Mouse (Mus musculus): ENCODE measurements around the gene Eipr1.
"Not testable (repeated sequence)": the region's sequence is repeated elsewhere in the genome, so short reads cannot be mapped to it uniquely, and the experiment has no call there.

Gene Eipr1

GRCm38 (mm10) chr12:28875471-28875870, 123.9 kb downstream of the Eipr1 start:
- in situ Hi-C loops (cut with MboI, MseI) = no loop called here

- in situ Hi-C loops (cut with MboI, MseI) = no loop called here
Measured at GRCm38 (mm10) chr12:28880471-28880870, 128.9 kb downstream of the Eipr1 start.

- in situ Hi-C loops (cut with MboI, MseI) = no loop called here
Measured at GRCm38 (mm10) chr12:28887712-28888111, 136.1 kb downstream of the Eipr1 start.

- in situ Hi-C loops (cut with MboI, MseI) = no loop called here
Measured at GRCm38 (mm10) chr12:28889068-28889674, 137.6 kb downstream of the Eipr1 start.

- in situ Hi-C loops (cut with MboI, MseI) = no loop called here
Measured at GRCm38 (mm10) chr12:28891523-28891922, 139.9 kb downstream of the Eipr1 start.

- in situ Hi-C loops (cut with MboI, MseI) = no loop called here
Measured at GRCm38 (mm10) chr12:28896577-28896976, 145.0 kb downstream of the Eipr1 start.

- in situ Hi-C loops (cut with MboI, MseI) = no loop called here
Measured at GRCm38 (mm10) chr12:28898307-28898706, 146.7 kb downstream of the Eipr1 start.

- in situ Hi-C loops (cut with MboI, MseI) = no loop called here
Measured at GRCm38 (mm10) chr12:28899696-28900095, 148.1 kb downstream of the Eipr1 start.

- in situ Hi-C loops (cut with MboI, MseI) = no loop called here
Measured at GRCm38 (mm10) chr12:28900341-28900740, 148.7 kb downstream of the Eipr1 start.

GRCm38 (mm10) chr12:28902132-28902531, 150.5 kb downstream of the Eipr1 start:
- in situ Hi-C loops (cut with MboI, MseI) = no loop called here

- in situ Hi-C loops (cut with MboI, MseI) = no loop called here
Measured at GRCm38 (mm10) chr12:28903082-28903481, 151.5 kb downstream of the Eipr1 start.

- in situ Hi-C loops (cut with MboI, MseI) = no loop called here
Measured at GRCm38 (mm10) chr12:28905486-28905885, 153.9 kb downstream of the Eipr1 start.

- in situ Hi-C loops (cut with MboI, MseI) = no loop called here
Measured at GRCm38 (mm10) chr12:28906016-28906415, 154.4 kb downstream of the Eipr1 start.

GRCm38 (mm10) chr12:28906809-28907297, 155.2 kb downstream of the Eipr1 start:
- in situ Hi-C loops (cut with MboI, MseI) = no loop called here

- in situ Hi-C loops (cut with MboI, MseI) = no loop called here
Measured at GRCm38 (mm10) chr12:28907814-28908213, 156.2 kb downstream of the Eipr1 start.

GRCm38 (mm10) chr12:28909851-28910250, 158.2 kb downstream of the Eipr1 start:
- in situ Hi-C loops (cut with MboI, MseI) = no loop called here

GRCm38 (mm10) chr12:28910568-28910967, 159.0 kb downstream of the Eipr1 start:
- in situ Hi-C loops (cut with MboI, MseI) = no loop called here

GRCm38 (mm10) chr12:28912351-28912936, 160.8 kb downstream of the Eipr1 start:
- in situ Hi-C loops (cut with MboI, MseI) = no loop called here

- in situ Hi-C loops (cut with MboI, MseI) = no loop called here
Measured at GRCm38 (mm10) chr12:28913099-28913498, 161.5 kb downstream of the Eipr1 start.

- in situ Hi-C loops (cut with MboI, MseI) = not testable (repeated sequence)
Measured at GRCm38 (mm10) chr12:28914056-28914455, 162.5 kb downstream of the Eipr1 start.

Measured in T-helper 17 cell (primary cell).